Mouse (Mus musculus) spleen, adult 2 months (tissue): ENCODE measurements around the gene Zswim9. TPM values are rescaled to one million over a fixed set of nuclear protein-coding genes. Genes with fewer than 3 reads are reported as not detected.
A peak's percentile ranks its signal among the peaks of the same experiment; 100 is the strongest.

Source experiments
- DNase-seq, 2 experiments: peaks; one replicate each; pipeline versions ENCODE4 v3.0.0 to v3.0.0-alpha.2; 2012 to 2021; ENCODE audit warnings: low spot score in 2 of 2, low read depth in 1 of 2
- H3K27ac ChIP-seq: fragments of 200-500 bp; 2 replicates; pipeline ENCODE4 v1.5.1; 2012; ENCODE audit warnings: low read length, inconsistent platforms; ENCODE audit not compliant: insufficient read depth
- H3K27me3 ChIP-seq: fragments of 200-500 bp; 2 replicates; pipeline ENCODE4 v1.6.1; 2012; ENCODE audit warnings: mild to moderate bottlenecking, moderate library complexity, low read length, inconsistent platforms; ENCODE audit not compliant: control insufficient read depth, insufficient read depth
- H3K36me3 ChIP-seq: fragments of 200-500 bp; 2 replicates; pipeline ENCODE4 v1.6.1; 2012; ENCODE audit warnings: mild to moderate bottlenecking, low read length, inconsistent platforms; ENCODE audit not compliant: control insufficient read depth, insufficient read depth
- H3K4me1 ChIP-seq: fragments of 200-500 bp; 2 replicates; pipeline ENCODE4 v1.6.1; 2011; ENCODE audit warnings: inconsistent platforms; ENCODE audit not compliant: control insufficient read depth, insufficient read depth, insufficient read length
- H3K4me3 ChIP-seq: fragments of 200-500 bp; 2 replicates; pipeline ENCODE4 v1.5.1; 2011; ENCODE audit warnings: mild to moderate bottlenecking, inconsistent platforms; ENCODE audit not compliant: insufficient read depth, insufficient read length; ENCODE audit errors: extremely low read depth
- CTCF ChIP-seq: fragments of 200-500 bp; IDR thresholded peaks from 2 replicates; pipeline ENCODE4 v1.5.1; 2011; ENCODE audit warnings: mild to moderate bottlenecking, inconsistent platforms; ENCODE audit not compliant: insufficient read depth, insufficient read length, insufficient replicate concordance; ENCODE audit errors: extremely low read depth
- POLR2A ChIP-seq: fragments of 200-500 bp; IDR thresholded peaks from 2 replicates; pipeline ENCODE4 v1.6.1; 2011; ENCODE audit warnings: low read depth, low read length, inconsistent platforms
- WGBS: fragments of 180-500 bp; shearing (Covaris S2); methylation state at CpG from one replicate; pipeline ENCODE4 v1.1.7; 2018; 5-methylcytosine and 5-hydroxymethylcytosine counted together
- polyA plus RNA-seq: library from polyadenylated mRNA; depleted of rRNA; stranded (reverse); fragments of >200 nt; gene quantifications from 2 replicates; pipeline ENCODE4 v1.2.3, GENCODE M21; 2012; rRNA removed

Zswim9 gene
- 2.5 TPM in 2 replicates for polyA plus RNA-seq

DNA sequence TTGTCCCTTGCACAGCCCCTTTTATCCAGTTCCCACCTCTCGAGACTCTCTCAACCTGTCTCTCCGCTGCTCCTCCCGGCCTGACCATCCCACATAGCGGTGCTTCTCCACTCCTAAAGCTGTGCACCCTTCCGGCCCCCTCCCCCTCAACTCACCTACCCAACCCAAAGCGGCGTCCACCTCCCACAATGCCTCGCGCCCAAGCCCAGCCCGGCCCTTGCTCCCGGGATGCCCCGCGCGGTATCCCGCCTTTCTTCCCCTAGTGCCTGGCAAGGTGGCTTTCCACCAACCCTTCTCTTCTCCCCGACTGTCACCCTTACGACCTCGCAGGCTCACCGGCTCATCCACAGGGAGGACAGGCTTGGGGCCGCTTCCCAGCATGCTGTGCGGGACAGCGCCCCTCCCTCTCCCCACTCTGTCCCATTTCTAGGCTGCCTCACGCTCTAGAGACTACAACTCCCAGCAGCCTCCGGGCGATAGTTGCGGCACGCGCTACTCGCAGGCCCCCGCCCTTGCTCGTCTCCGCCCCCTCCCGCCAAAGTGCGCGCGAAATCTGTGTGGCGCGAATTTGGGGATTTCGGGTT, at the start of gene Zswim9:
TSS of gene Zswim9 (minus strand) at position 414 of the 584 bp plus-strand sequence.
- TF ChIP-seq CTCF: no peak
- TF ChIP-seq POLR2A: peak; percentile 44; the same call in 1 of the 2 replicates
- under 1% methylated on average over 39 of the region's 39 CpGs for WGBS

DNA sequence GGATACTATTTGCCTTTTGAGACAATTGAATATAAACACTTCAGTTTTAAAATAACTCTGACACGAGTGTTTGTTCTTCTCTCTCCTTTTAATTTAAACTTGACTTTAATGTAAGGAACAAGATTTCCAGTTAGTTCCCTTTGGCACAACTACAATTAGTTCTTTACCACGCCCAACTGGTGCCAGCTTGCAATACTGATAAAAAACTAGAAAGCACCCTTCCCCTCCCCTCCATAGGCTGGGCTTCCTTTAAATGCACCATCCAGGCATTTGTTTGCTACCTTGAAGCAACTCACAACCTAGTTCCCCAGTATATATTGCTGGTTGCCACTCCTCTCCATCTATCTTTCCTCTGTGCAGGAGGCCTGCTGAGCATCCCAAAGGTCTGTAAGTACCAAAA, 45.8 kb upstream of the Zswim9 start, which contains the start of gene Pla2g4c:
TSS of gene Pla2g4c (plus strand) at position 340 of the 400 bp plus-strand sequence.
- DNase-seq: no peak
- WGBS: 75% methylated on average over 2 of the region's 2 CpGs
- H3K27ac ChIP-seq: no peak within 1 kb of the TSS
- no peaks in the 10 kb centered on the region for H3K27me3 ChIP-seq
- H3K36me3 ChIP-seq: no peaks in the 10 kb centered on the region
- H3K4me3 ChIP-seq: no peak within 1 kb of the TSS
- TF ChIP-seq CTCF (no peak), POLR2A (no peak)
- H3K4me1 ChIP-seq: no peaks in the 10 kb centered on the region

More for the DNA sequence above, at the start of gene Zswim9:
- Histone ChIP-seq H3K4me1 (peaks cover 2% of the 10 kb centered on the region; the same call in 1 of the 2 replicates), H3K4me3 (peak within 1 kb of the TSS; percentile 73), H3K27ac (peak within 1 kb of the TSS; percentile 76), H3K36me3 (no peaks in the 10 kb centered on the region), H3K27me3 (no peaks in the 10 kb centered on the region)
- peak; percentile 81 to 93 for DNase-seq

DNA sequence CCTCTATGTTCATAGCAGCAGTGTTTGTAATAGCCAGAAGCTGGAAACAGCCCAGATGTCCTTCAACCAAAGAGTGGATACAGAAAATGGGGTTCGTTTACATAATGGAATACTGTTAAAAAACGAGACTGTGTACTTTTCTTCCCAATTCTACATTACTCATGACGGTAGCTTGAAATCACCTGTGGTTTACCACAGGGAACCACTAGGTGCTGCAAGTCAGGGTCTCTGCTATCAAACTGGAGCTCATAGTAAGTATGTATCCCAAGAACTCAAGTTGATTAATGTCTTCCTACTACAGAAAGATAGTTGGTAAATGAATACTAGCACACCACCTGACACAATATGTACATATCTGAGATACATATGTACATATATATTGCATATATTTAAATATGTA, 42.9 kb upstream of the Zswim9 start:
- TF ChIP-seq CTCF: no peak
- no peak for TF ChIP-seq POLR2A
- no peak overlapping the region for H3K4me3 ChIP-seq
- WGBS: 31% methylated on average over 3 of the region's 3 CpGs
- H3K4me1 ChIP-seq: no peaks in the 10 kb centered on the region
- no peaks in the 10 kb centered on the region for H3K27me3 ChIP-seq
- no peak for DNase-seq
- H3K36me3 ChIP-seq: no peaks in the 10 kb centered on the region
- H3K27ac ChIP-seq: no peak overlapping the region

DNA sequence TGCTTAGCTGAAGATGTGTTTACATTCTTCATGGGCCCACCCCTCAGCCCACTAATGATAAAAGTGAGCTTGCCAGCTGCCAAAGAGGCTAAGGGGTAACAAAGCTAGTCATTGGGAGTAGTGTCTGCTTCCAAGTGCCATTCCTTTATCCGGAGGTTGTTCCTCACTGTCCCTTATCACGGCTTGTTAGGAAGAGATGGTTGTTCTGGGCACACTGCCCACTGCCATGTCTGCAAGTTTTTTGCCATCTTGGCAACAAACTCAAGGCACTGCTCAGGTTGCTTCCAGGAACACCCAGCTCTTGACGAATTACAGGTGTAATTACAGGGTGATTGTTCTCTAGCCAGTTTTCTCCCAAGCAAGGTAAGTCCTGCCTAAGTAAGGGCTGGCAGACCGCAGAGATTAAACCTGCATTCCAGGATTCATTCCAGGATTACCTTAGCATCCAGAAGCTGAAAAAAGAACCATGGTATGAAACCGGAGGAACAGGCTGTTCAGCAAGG, 35.6 kb upstream of the Zswim9 start:
- TF ChIP-seq POLR2A: no peak
- no peak for TF ChIP-seq CTCF
- no peaks in the 10 kb centered on the region for H3K27me3 ChIP-seq
- WGBS: 93% methylated on average over 5 of the region's 5 CpGs
- no peak overlapping the region for H3K4me3 ChIP-seq
- no peak for DNase-seq
- H3K4me1 ChIP-seq: no peaks in the 10 kb centered on the region
- H3K36me3 ChIP-seq: peaks cover 3% of the 10 kb centered on the region; the same call in 1 of the 2 replicates
- no peak overlapping the region for H3K27ac ChIP-seq

DNA sequence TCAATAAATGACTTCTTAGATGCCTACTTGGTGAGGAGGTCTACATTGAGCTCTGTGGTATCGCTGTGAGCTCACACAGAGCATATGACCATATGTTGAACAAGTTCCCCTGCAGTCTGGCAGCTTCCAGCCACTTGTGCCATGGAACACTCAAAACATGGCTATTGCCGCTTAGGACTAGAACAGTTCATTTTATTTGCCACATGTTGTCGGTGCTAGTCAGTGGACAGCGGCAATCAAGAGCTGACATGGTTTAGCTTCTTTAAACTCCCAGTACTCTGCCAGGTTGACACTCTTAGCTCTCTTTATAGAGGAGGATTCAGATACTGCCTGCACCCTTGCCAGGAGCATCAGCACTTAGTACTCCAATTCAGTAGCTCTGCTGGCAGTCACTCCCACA, 32.9 kb upstream of the Zswim9 start:
- DNase-seq: no peak
- no peaks in the 10 kb centered on the region for H3K27me3 ChIP-seq
- no peaks in the 10 kb centered on the region for H3K4me1 ChIP-seq
- H3K4me3 ChIP-seq: no peak overlapping the region
- TF ChIP-seq POLR2A (no peak), CTCF (no peak)
- no peak overlapping the region for H3K27ac ChIP-seq
- peaks cover 7% of the 10 kb centered on the region for H3K36me3 ChIP-seq
- 99% methylated on average over 4 of the region's 4 CpGs for WGBS

DNA sequence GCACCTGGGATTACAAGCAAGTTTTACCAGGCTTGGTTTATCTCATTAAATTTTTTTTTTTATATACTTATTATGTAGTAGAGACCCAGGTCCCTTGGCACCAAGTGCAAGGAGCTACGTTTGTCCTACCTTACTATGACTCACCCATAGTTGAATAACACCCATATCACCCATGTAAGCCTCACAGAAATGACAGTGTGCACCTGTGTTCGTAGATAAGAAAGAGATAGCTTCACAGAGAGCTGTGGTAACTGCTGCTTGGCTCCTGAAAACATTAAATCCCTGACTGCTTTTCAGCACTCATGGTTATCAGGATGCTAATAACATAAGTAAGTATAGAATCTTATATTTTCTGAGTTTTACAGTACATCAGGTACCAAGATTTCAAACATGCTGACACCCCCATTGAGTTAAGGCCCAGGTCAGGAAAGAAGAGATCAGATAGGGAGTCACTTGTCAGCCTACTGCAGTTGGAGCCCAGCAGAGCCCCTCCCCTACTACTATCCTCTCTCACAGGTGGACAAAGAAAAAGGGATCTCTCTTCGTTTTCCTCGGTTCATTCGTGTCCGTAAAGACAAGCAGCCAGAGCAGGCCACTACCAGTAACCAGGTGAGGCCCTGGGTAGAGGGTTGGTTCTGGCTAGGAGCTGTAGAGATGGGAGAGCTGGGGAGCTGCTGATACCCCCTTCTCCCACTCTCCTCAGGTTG, 32.1 kb upstream of the Zswim9 start:
- Histone ChIP-seq H3K27me3 (no peaks in the 10 kb centered on the region), H3K36me3 (peaks cover 7% of the 10 kb centered on the region), H3K4me1 (no peaks in the 10 kb centered on the region), H3K27ac (no peak overlapping the region), H3K4me3 (no peak overlapping the region)
- TF ChIP-seq POLR2A (no peak), CTCF (no peak)
- DNase-seq: no peak
- 90% methylated on average over 6 of the region's 6 CpGs for WGBS

DNA sequence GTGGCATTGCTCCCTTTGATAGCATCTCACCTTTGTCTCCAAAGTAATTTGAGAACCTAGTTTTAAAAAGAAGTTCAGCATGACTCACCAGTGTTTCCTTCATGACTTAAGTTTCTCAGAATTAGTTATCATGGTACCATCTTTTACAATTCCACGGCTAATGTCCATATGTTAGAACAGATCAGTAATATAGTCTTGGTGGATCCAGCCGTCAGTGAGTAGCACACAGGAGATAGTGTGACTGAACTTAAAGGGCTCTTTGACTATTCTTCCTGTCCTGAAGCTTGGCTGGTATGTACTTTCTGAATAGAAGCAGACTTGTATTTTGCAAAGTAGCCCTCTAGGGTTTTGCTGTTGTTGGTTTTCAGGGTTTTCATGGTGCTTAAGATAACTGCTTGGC, 30.9 kb upstream of the Zswim9 start:
- no peak overlapping the region for H3K27ac ChIP-seq
- no peak for DNase-seq
- H3K36me3 ChIP-seq: peaks cover 7% of the 10 kb centered on the region
- no peaks in the 10 kb centered on the region for H3K4me1 ChIP-seq
- H3K4me3 ChIP-seq: no peak overlapping the region
- no peaks in the 10 kb centered on the region for H3K27me3 ChIP-seq
- 85% methylated on average over 2 of the region's 2 CpGs for WGBS
- TF ChIP-seq CTCF: no peak
- no peak for TF ChIP-seq POLR2A
